Mouse (Mus musculus): ENCODE results near the gene Akna.

- TF ChIP-seq CTCF (conservative IDR thresholded peaks at IDR 0.05; ENCODE audit: insufficient read depth, insufficient read length, low read depth, low read length) (no peak), POLR2A (IDR thresholded peaks at IDR 0.05; ENCODE audit: low read depth, low read length) (no peak)
Observed at GRCm38 (mm10) chr4:63391322-63391721, 11.8 kb downstream of the Akna start.

Data from kidney, adult 2 months (tissue).